Mouse (Mus musculus) layer of hippocampus, postnatal 10 days (tissue): Measurements from ENCODE around the gene Arhgdib. TPM values are rescaled to one million over a fixed set of nuclear protein-coding genes. Genes with fewer than 3 reads are reported as not detected.

Experiments
- DNase-seq, 2 experiments: peaks; one replicate each; pipeline ENCODE4 v3.0.0; 2021; ENCODE audit warnings: low spot score in 2 of 2
- total RNA-seq, 2 experiments: library from RNA; stranded (reverse); gene quantifications; 2 replicates each; pipeline ENCODE4 v1.2.3; 2021

Arhgdib gene
- total RNA-seq, 2 experiments from 2014 or later = 17.4 to 18.4 TPM

GRCm38 (mm10) chr6:136921601-136922000 lies 20.1 kb downstream of the Arhgdib start:
- peak in 1 of 2 experiments; percentile 33 for DNase-seq

DNA sequence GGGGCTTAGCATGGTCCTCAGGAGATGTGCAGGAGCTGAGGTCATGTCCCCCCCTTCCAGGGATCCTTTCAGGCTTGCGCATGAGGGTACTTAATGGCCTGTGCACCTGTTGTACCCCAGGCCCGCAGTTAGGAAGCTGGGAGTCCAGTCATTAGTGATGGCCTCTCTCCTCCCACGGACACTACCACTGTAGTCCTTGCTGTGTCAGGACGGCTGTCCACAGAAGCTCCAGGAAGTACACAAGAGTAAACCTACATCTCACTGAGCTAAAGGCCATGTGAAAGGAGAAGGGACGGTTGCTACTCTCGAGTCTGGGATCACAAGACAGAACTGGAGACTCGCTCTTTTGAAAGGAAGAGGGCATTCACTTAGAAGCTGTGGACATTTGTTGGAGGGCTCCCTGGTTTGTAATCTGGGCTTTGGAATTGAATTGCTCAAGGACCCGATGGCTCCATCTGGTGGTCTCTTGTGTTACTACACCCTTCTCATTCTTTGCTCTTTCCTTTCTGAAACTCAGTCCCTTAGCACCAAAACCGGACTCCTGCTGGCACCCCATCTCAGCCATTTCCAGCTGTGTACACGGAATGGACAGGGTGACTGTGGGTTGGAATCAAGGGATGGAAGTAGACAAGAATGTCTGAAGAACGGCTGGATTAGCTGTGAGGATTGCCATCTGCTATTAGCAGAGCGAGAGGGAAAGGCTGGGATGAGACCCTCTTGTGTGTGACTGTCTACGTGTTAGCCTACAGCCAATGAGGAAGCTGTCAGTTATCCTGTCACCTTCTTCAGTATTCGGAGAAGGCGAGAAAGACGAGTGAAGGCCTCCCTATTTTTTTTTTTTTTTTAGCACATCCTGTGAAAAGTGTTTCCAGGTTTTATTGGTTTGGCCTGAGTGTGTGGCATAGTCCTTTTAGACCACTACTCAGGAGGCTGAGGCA lies 21.1 kb downstream of the Arhgdib start:
- DNase-seq = peak; percentile 84 to 88

DNA sequence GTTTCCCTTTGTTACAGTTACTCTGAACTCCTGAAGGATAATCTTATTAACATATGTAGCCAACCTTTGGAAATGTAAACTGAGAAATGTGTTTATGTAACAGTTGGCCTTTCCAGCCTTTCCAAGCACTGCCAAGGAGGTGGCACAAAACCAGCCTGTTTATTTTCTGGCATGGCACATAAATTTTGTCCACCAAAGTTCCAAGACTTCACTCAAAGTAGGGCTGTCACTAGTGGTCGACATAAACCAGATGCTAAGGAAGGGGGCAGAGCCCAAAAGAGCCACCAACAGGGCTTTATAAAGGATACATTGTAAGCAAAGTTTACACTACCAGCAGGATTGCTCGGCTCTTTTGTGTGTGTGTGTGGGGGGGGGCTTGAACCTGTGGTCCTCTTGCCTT lies 23.8 kb downstream of the Arhgdib start:
- DNase-seq = no peak

GRCm38 (mm10) chr6:136915721-136916395 lies 25.8 kb downstream of the Arhgdib start:
- no peak for DNase-seq

GRCm38 (mm10) chr6:136914234-136914633 lies 27.5 kb downstream of the Arhgdib start:
- no peak for DNase-seq

DNA sequence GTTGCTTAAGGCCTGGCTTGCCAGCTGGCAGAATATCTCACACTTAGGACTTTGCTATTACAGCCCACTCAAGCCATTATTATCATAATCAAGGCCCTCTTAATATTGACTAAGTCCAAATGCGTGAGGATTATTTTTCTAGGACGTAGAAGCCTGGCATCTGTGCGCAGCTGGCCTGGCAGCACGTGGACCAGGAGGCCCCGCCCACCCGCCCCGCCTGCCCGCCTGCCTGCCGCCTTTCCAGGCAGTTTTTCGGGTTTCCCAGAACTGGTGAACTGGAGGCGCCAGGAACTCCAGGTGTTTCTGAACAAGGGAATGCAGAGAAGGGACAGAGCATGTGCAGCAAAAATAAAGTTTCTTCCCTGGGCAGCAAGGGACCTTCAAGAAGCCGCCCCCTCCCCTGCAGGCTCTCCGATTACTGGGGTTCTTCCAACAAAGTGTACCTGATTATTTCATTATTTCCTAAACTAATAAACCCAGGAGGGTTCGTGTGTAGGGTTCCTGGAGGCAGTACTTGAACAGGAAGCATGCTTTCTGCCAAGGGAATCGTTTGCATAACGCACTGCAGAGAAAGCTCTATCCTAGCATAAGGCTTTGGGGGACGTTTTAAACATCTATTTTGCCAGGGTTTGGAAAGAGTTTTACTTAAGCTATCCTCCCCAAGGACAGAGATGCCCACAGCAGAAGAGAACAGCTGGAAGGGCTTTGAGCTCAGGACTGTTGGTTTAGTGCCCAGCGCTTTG lies 28.1 kb downstream of the Arhgdib start:
- DNase-seq = no peak

GRCm38 (mm10) chr6:136912751-136913265 lies 28.9 kb downstream of the Arhgdib start:
- no peak for DNase-seq

GRCm38 (mm10) chr6:136910247-136910890 lies 31.3 kb downstream of the Arhgdib start:
- no peak for DNase-seq

GRCm38 (mm10) chr6:136906937-136907293 lies 34.8 kb downstream of the Arhgdib start:
- no peak for DNase-seq

DNA sequence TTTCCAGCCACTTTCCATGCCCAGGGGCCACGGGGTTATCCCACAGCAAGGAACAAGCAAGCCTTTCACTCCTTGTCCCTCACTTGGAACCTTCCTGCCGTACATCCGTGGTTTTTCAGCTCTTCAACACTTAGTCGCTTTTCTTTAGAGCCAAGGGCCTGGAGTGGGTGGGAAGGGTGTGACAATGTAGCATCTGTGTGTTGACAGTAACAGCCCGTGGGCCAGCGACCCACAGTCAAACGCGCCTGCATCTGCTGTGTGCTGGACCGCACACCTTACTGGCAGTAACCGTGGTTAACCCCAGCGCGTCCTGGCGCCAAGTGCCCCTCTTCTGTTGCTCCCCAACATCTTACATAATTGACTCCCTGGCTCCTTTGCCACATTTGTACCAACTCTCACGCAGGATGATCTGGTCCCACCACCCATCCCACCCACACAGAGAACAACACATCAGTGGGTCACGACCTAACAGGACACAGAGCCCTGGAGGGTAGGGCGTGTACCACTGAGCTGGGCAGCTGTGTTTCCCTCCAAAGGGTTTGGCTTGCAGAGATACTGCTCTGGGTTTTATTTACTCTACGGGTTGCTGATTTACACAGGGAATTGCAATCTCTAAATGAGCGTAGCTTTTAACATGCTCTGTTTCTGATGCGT lies 35.3 kb downstream of the Arhgdib start:
- no peak for DNase-seq

DNA sequence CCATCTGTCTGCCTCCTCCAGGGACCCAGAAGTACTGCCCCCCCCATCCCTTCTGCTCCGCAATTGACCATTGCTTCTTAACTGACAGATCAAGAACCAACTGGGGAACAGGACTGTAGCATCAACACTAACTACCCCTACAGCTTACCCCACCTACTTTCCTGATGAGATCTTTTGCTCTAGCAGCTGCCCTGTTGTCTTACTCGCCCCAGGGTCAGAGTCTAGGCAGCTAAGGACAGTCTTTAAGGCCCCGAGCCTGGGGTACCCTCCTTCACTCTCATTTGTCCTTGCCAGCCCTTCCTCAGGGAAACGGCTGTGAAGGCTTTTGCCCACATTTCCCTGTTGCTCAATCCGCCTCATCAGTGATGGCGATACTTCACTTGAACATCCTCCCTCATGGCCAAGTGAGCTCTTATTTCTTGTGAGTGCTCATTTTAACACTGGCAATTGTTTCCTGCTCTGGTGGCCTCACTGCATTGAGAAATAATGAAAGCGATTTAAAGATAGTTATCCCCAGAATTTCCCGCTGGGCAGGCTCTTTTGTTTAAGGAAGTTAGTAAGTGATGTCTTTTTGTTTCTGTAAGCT lies 37.7 kb downstream of the Arhgdib start:
- DNase-seq = no peak

GRCm38 (mm10) chr6:136902527-136902926 lies 39.2 kb downstream of the Arhgdib start:
- DNase-seq = no peak

- no peak for DNase-seq
Observed at GRCm38 (mm10) chr6:136901010-136901409, 40.7 kb downstream of the Arhgdib start.

DNA sequence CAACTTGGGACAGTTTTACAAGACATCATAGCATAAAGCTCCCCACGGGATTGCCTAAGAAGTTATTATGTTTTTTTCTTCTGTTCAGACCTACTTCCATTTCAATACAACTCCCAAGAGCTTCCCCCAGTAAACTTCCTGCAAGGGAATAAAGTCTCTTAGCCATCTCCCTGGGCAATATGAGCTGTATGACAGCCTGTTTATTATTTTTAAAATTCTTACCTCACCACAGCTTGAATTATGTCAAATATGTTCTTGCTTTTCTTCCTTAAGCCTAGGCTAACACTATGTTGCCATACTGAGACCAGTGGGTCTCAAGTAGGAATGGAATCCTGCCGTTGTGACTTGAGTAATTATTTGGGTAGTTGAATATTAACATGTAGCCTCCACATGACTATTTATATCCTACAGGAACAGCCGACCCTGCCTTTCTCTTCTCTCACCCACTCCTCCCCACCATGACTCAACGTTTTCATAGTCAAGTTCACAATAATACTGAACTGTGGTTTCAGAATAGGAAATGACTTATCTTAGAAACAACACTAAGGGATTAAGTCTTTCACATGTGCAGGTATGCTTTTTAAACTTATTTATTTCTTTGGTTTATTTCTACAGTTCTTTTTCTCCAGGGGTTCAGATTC lies 41.2 kb downstream of the Arhgdib start:
- DNase-seq = no peak

GRCm38 (mm10) chr6:136898954-136899353 lies 42.7 kb downstream of the Arhgdib start:
- no peak for DNase-seq

DNA sequence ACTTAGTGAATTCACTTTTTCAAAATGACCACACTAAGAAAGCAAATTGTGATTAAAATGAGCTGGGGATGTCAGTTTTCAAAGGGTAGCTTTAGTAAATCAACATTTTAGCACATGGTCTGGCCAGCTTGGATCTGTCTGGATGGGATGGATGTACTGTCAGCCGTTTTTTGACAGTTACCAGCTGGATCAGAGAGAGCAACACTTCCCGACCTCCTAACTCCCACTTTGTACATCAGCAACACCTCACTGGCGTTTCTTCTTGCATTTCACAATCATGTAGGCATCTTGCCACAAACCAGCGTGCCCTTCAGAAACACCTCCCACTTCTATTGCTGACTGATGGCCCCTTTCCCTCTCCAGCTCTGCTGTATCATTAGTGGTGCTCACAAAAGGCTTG lies 43.5 kb downstream of the Arhgdib start:
- DNase-seq = no peak

DNA sequence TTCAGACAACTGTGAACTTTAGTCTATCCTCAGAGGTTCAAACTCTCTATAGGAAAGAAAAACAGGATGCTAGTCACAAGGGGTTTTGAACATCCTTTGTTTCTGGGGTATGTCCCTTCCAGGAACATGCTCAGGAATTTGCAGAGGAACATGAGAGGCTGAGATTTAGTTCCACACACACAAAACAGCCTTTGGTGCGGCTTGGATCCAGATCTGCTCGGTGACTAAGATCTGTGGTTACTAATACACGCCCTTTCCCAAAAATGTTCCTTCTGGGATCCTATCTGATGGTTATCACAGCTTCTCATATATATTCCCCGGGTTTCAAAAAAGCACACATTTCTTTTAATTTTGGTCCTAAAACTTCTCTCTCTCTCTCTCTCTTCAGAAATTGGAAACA lies 43.9 kb downstream of the Arhgdib start:
- no peak for DNase-seq

DNA sequence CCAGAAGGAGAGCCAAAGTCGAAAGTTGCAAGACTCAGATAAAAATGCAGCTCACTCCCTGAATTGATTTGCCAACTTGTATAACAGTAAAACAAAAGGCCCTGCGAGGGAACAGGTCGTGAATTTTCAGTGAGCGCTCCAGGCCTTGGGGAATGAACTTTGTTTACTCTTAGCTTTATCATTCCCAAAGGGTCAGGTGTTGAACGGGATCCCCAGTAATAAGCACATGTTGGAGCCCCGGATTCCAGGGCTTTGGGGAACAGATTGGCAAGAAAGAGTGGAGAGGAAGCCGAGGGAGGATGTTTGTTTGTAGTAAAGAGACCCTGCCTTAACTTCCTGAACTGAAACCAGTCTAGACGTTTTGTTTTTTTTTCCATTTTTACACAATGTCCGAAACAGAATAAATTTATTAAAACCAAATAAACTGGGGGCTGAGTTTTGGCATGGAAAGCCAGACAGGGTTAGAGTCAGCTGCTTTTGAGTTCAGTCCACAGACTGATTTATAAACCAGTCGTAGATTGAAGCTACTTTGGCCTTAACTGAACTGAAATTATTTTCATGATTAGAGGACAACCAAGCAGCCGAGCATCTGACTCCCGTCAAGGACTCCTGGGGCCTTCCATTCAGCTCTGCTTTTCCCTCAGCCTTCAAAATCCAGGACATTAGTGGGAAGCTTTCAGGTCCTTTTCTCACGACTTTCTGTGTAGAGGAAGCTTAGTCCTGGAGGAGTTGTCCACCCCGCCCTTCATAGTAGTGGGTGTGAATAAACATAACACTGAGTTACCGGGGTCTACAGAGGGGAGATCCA lies 47.0 kb downstream of the Arhgdib start:
- DNase-seq = no peak

GRCm38 (mm10) chr6:136892002-136892401 lies 49.7 kb downstream of the Arhgdib start:
- no peak for DNase-seq
